Mouse (Mus musculus) hindbrain, embryonic 14.5 days (tissue): ENCODE measurements around the gene Tspan11. TPM values are rescaled to one million over a fixed set of nuclear protein-coding genes. Genes with fewer than 3 reads are reported as not detected.
A peak's percentile ranks its signal among the peaks of the same experiment; 100 is the strongest.

Experiments used
- ATAC-seq: fragments of 200-750 bp; cut with Nextera tagmentation; 2 replicates; pipeline ENCODE4 v1.8.0; 2017; ENCODE audit warnings: moderate number of reproducible peaks, mild to moderate bottlenecking, moderate TSS enrichment, moderate library complexity; ENCODE audit not compliant: low FRiP score
- DNase-seq: peaks from one replicate; pipeline ENCODE4 v3.0.0-alpha.2; 2015; ENCODE audit warnings: low spot score
- H3K27ac ChIP-seq: fragments of 300-500 bp; sonication (generic); 2 replicates; pipeline ENCODE4 v1.5.1; 2014; ENCODE audit warnings: mild to moderate bottlenecking, moderate library complexity
- H3K27me3 ChIP-seq: fragments of 300-500 bp; sonication (generic); 2 replicates; pipeline ENCODE4 v1.6.1; 2014; ENCODE audit warnings: mild to moderate bottlenecking, low read length, mixed read lengths; ENCODE audit not compliant: control insufficient read depth, insufficient read depth
- H3K36me3 ChIP-seq: fragments of 300-500 bp; sonication (generic); replicated peaks from 2 replicates; pipeline ENCODE4 v1.6.1; 2014; ENCODE audit not compliant: control insufficient read depth, insufficient read depth
- H3K4me1 ChIP-seq: fragments of 300-500 bp; sonication (generic); replicated peaks from 2 replicates; pipeline ENCODE4 v1.6.1; 2014; ENCODE audit warnings: antibody characterized with exemption, low read length, mixed read lengths; ENCODE audit not compliant: control insufficient read depth, insufficient read depth
- H3K4me2 ChIP-seq: fragments of 300-500 bp; sonication (generic); replicated peaks from 2 replicates; pipeline ENCODE4 v1.6.1; 2014; ENCODE audit warnings: mild to moderate bottlenecking, moderate library complexity
- H3K4me3 ChIP-seq: fragments of 300-500 bp; sonication (generic); replicated peaks from 2 replicates; pipeline ENCODE4 v1.5.1; 2014; ENCODE audit warnings: mild to moderate bottlenecking, low read length
- H3K9ac ChIP-seq: fragments of 300-500 bp; sonication (generic); 2 replicates; pipeline ENCODE4 v1.6.1; 2014
- H3K9me3 ChIP-seq: fragments of 300-500 bp; sonication (generic); 2 replicates; pipeline ENCODE4 v1.6.1; 2016; ENCODE audit warnings: low read length; ENCODE audit not compliant: control insufficient read depth
- WGBS: fragments of 180-500 bp; shearing (Covaris S2); extraction: QIAGEN DNeasy Blood & Tissue Kit; methylation state at CpG from one replicate; pipeline ENCODE4 v1.1.7; 2014; 5-methylcytosine and 5-hydroxymethylcytosine counted together
- polyA plus RNA-seq: library from polyadenylated mRNA; unstranded; fragments of >200 nt; fragmentation: Nextera tagmentation; extraction: Ambion mirVana; gene quantifications from 2 replicates; pipeline ENCODE4 v1.2.1, GENCODE M21; 2014

Tspan11 gene
- polyA plus RNA-seq, 1 experiment from 2014 or later: 4.2 TPM

GRCm38 (mm10) chr6:127853771-127854687, 33.4 kb upstream of the Tspan11 start:
- ATAC-seq (no peak), DNase-seq (no peak)
- no peak overlapping the region for H3K4me3 ChIP-seq
- no peaks in the 10 kb centered on the region for H3K36me3 ChIP-seq
- no peaks in the 10 kb centered on the region for H3K4me1 ChIP-seq
- no peak overlapping the region for H3K9ac ChIP-seq
- no peaks in the 10 kb centered on the region for H3K27me3 ChIP-seq
- no peaks in the 10 kb centered on the region for H3K9me3 ChIP-seq
- no peak overlapping the region for H3K4me2 ChIP-seq
- H3K27ac ChIP-seq: no peak overlapping the region
- WGBS: 44% methylated on average over 16 of the region's 16 CpGs

GRCm38 (mm10) chr6:127854688-127855013, 32.7 kb upstream of the Tspan11 start:
- Histone ChIP-seq H3K27me3 (no peaks in the 10 kb centered on the region), H3K36me3 (no peaks in the 10 kb centered on the region), H3K4me3 (no peak overlapping the region), H3K9me3 (no peaks in the 10 kb centered on the region), H3K4me1 (no peaks in the 10 kb centered on the region), H3K9ac (no peak overlapping the region), H3K27ac (no peak overlapping the region), H3K4me2 (no peak overlapping the region)
- ATAC-seq (no peak), DNase-seq (no peak)
- 91% methylated on average over 2 of the region's 2 CpGs for WGBS

- H3K27me3 ChIP-seq: no peaks in the 10 kb centered on the region
- H3K27ac ChIP-seq: no peak overlapping the region
- no peak overlapping the region for H3K9ac ChIP-seq
- no peaks in the 10 kb centered on the region for H3K4me1 ChIP-seq
- H3K9me3 ChIP-seq: no peaks in the 10 kb centered on the region
- WGBS: 38% methylated on average over 9 of the region's 9 CpGs
- ATAC-seq (peak; percentile 46), DNase-seq (peak; percentile 57)
- no peak overlapping the region for H3K4me2 ChIP-seq
- H3K4me3 ChIP-seq: no peak overlapping the region
- no peaks in the 10 kb centered on the region for H3K36me3 ChIP-seq
Measured at GRCm38 (mm10) chr6:127855711-127856295, 31.6 kb upstream of the Tspan11 start.

- no peaks in the 10 kb centered on the region for H3K36me3 ChIP-seq
- H3K4me1 ChIP-seq: no peaks in the 10 kb centered on the region
- no peak for DNase-seq
- no peak overlapping the region for H3K27ac ChIP-seq
- 34% methylated on average over 9 of the region's 9 CpGs for WGBS
- no peaks in the 10 kb centered on the region for H3K27me3 ChIP-seq
- no peak overlapping the region for H3K4me3 ChIP-seq
- H3K9ac ChIP-seq: no peak overlapping the region
- no peaks in the 10 kb centered on the region for H3K9me3 ChIP-seq
- no peak overlapping the region for H3K4me2 ChIP-seq
- ATAC-seq: no peak
Measured at GRCm38 (mm10) chr6:127861951-127862350, 25.4 kb upstream of the Tspan11 start.

- Histone ChIP-seq H3K36me3 (no peaks in the 10 kb centered on the region), H3K9me3 (no peaks in the 10 kb centered on the region), H3K4me1 (no peaks in the 10 kb centered on the region), H3K4me3 (no peak overlapping the region), H3K4me2 (no peak overlapping the region), H3K9ac (no peak overlapping the region), H3K27me3 (no peaks in the 10 kb centered on the region), H3K27ac (no peak overlapping the region)
- no peak for DNase-seq
- ATAC-seq: no peak
- 86% methylated on average over 4 of the region's 4 CpGs for WGBS
Measured at GRCm38 (mm10) chr6:127865391-127865790, 22.0 kb upstream of the Tspan11 start.

GRCm38 (mm10) chr6:127868546-127868945, 18.8 kb upstream of the Tspan11 start:
- no peak for ATAC-seq
- H3K4me2 ChIP-seq: no peak overlapping the region
- no peaks in the 10 kb centered on the region for H3K27me3 ChIP-seq
- peaks cover 4% of the 10 kb centered on the region; the same call in 1 of the 2 replicates for H3K9me3 ChIP-seq
- H3K36me3 ChIP-seq: no peaks in the 10 kb centered on the region
- H3K4me1 ChIP-seq: no peaks in the 10 kb centered on the region
- DNase-seq: no peak
- H3K9ac ChIP-seq: no peak overlapping the region
- H3K27ac ChIP-seq: no peak overlapping the region
- no peak overlapping the region for H3K4me3 ChIP-seq
- WGBS: 66% methylated on average over 8 of the region's 8 CpGs

- Histone ChIP-seq H3K27me3 (no peaks in the 10 kb centered on the region), H3K4me2 (no peak overlapping the region), H3K4me1 (no peaks in the 10 kb centered on the region), H3K27ac (no peak overlapping the region), H3K9ac (no peak overlapping the region), H3K4me3 (no peak overlapping the region), H3K9me3 (peaks cover 4% of the 10 kb centered on the region; the same call in 1 of the 2 replicates), H3K36me3 (no peaks in the 10 kb centered on the region)
- 87% methylated on average over 7 of the region's 7 CpGs for WGBS
- ATAC-seq: no peak
- no peak for DNase-seq
Measured at GRCm38 (mm10) chr6:127869121-127869520, 18.3 kb upstream of the Tspan11 start.

- no peaks in the 10 kb centered on the region for H3K4me1 ChIP-seq
- no peak overlapping the region for H3K4me3 ChIP-seq
- peaks cover 4% of the 10 kb centered on the region; the same call in 1 of the 2 replicates for H3K9me3 ChIP-seq
- H3K9ac ChIP-seq: no peak overlapping the region
- H3K27ac ChIP-seq: no peak overlapping the region
- H3K36me3 ChIP-seq: no peaks in the 10 kb centered on the region
- WGBS: 79% methylated on average over 12 of the region's 12 CpGs
- ATAC-seq: no peak
- H3K27me3 ChIP-seq: no peaks in the 10 kb centered on the region
- H3K4me2 ChIP-seq: no peak overlapping the region
- DNase-seq: no peak
Measured at GRCm38 (mm10) chr6:127870345-127871324, 16.8 kb upstream of the Tspan11 start.

GRCm38 (mm10) chr6:127871436-127871835, 16.0 kb upstream of the Tspan11 start:
- H3K4me2 ChIP-seq: no peak overlapping the region
- H3K9ac ChIP-seq: no peak overlapping the region
- DNase-seq (no peak), ATAC-seq (no peak)
- no peaks in the 10 kb centered on the region for H3K27me3 ChIP-seq
- no peaks in the 10 kb centered on the region for H3K4me1 ChIP-seq
- 93% methylated on average over 6 of the region's 6 CpGs for WGBS
- H3K4me3 ChIP-seq: no peak overlapping the region
- no peaks in the 10 kb centered on the region for H3K36me3 ChIP-seq
- H3K9me3 ChIP-seq: peaks cover 4% of the 10 kb centered on the region; the same call in 1 of the 2 replicates
- no peak overlapping the region for H3K27ac ChIP-seq
